Mouse (Mus musculus): ENCODE measurements around the gene Chd3.

Chd3 gene

DNA sequence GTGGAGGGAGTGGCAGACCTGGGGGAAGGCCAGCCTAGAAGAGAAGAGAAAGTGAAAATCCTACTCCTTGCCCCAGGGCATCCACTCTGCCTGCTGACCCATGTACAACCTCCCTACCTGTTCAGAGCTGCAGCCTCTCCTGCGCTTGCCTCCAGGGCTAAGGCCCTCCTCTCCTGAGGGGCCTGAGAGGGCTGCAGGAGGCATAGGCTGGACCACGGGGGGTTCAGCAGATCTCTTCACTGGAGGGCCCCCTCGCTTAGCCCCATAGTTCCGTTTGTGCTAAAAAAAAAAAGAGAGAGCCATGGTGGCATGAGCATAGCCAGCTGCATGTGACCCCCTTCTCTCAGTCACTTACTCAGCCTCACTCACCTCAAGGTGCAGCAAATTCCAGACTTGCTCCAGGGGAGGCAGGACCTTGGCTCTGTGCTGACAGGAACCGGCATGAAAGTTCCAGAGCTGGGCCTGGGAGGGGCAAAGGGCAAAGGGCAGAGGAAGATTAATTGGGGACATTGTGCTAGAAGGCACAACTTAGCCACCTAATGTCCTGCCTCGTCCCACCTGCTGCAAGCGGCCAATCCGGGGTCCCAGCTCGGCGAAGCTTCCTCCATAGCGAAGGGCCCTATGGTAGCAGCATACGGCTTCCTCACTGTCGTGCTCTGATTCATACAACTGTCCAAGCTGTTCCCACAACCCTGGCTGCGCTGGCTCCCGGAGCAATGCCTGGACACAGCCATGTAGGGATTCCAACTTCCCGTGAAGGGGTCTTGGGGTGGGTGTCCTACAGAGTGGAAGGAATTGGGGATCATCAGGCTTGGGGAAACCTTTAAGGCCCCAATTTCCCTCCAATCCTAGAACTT lies 37.9 kb upstream of the Chd3 start:
- DNase-seq (ENCODE audit: low spot score in 2 of 2), result no peak

DNA sequence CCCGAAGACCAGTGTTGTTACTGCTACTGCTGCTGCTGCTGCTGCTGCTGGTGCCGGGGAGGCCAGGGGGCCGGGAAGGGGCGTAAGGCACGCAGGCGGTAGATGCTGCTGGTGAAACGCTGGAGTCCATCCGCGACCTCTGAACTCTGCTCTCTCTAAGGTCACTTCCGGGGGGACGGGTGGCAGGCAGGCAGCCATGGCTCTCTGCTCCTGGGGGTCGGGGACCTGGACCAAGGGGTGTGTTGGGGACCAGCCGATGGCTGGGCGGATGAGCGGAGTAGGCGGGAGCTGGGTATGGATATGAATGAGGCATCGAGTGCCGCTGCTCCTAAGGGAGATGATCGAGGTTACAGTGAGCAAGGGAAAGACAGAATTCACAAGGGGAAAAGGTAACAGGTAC lies 37.1 kb upstream of the Chd3 start:
- DNase-seq (ENCODE audit: low spot score in 2 of 2), result no peak

DNA sequence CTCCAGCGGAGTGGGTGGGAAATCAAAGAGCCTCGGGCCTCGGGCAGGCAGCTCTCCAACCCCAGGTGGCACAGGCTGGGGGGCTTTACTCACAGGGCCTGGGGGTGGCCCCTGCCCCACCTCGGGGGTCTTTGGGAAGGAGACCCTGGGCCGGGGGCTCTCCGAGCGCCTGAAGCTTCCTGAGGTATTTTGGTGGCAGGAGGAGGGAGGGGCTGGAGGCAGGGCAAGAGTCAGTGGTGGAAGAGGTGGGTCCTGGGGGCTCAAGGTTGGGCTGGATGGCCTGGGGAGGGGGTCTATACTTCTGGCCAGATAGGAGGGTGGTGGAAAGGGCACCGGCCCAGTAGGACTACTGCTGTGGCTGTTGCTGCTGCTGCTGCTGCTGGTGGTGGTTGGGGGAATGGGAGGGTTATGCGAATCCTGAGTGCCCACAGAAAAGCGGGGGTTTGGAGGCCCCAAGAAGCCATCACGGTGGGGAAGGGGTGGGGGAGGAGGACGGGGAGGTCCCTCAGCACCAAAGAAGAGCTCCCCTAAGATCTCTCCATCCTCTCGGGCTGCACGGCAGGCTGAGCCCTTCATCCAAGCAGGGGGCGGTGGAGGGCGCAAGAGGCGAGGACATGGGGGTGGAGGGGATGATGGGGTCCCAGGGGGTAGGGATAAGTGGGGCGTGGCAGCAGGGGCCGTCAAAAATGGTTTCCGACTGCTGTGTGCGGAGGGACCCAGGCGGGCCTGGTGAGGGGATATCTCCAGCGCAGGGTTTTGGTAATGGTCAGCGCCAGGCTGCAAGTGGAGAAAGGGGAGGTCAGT lies 36.4 kb upstream of the Chd3 start:
- no peak for DNase-seq (ENCODE audit: low spot score in 2 of 2)

DNA sequence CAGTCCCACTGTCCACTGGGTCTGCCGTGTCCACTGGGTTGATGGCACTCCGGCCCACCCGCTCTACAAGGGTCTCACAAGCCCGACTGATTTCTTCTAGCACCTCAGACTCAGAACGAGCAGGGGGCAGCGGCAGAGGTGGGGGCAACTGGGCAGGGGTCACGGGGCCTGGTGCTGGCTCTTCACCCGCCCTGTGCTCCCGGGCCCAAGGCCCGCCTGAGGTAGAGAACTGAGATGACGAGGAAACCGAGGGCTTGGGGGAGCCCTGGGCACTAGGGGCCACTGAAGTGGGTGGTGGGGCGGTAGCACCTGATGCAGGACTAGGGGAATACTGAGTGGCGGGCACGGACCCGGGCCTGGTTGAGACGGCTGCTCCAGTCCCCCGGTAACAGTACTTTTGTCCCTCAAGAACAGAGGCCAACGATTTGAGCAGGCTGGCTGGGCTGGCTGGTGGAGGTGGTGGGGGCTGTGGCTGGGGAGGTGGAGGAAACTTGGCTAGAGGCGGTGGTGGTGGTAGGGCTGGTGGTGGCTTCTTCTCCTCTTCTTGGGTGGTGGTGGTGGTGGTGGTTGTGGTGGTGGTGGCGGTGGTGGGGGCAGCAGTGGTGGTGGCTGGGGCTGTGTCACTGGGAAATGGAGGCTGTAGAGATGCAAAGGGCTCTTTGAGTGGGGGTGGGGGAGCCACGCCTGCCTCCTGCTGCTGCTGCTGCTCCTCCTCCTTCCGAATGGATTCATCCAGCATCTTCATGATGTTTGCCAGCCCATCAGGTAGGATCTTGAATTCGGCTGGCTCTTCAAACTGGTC lies 35.6 kb upstream of the Chd3 start:
- DNase-seq (ENCODE audit: low spot score in 2 of 2), result no peak

DNA sequence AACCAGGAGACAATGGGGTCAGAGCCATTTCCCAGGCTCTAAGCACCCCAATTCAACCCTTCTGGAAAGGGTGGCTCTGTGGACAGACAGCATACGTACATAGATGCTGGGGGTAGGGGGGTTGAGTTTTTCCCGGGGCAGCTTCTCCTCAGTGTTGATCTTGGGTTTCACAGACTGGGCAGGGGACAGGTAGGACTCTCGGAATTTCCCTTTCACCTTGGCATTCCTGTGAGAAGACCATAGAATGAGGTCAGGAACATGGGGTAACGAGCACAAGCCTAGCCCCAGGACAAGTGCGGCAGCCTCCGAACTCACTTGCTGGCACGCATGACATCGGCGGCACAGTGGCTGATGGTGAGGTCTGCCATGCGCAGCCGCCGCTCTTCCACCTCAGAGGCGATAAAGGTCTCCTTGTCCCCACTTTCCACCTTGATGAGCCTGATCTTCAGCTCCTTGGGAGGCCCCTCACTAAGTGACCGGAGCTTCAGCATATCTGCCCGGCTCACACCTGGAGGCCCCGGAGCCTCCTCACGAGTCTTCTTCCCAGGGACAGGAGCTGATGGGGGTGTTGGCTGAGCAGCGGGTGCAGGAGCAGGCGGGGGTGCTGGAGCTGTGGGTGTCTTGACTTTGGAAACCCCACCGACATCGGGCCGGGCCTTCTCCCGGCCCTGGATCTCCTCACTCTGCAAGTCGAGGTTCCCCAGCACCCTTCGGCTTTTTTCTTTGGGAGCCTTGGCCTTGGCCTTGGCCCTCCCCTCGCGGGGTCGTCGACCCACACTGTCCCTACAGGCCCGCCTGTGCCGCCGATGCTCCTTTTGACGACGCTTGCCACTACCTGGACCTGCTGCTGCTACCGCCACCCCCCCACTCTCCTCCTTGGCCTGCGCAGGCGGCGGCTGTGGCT lies 34.7 kb upstream of the Chd3 start:
- no peak for DNase-seq (ENCODE audit: low spot score in 2 of 2)

DNA sequence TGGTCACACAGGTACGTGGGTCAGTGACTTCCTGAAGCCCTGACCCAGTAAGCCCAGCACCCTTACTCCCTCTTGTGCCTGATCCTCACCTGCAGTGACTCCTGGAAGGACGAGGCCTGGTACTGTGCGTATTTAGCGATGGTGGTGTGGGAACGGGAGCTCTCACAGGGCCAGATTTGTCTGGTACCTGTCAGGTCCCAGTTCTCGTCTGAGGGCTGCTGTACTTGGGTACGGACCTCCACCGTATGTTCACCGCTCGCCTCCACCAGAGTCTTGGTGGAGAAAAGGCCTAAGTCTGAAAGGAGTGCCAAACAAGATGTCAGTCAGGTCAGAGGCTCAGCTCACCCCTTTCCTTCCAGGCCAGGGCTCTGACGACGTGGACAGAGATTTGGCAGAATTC lies 32.8 kb upstream of the Chd3 start:
- no peak for DNase-seq (ENCODE audit: low spot score in 2 of 2)

DNA sequence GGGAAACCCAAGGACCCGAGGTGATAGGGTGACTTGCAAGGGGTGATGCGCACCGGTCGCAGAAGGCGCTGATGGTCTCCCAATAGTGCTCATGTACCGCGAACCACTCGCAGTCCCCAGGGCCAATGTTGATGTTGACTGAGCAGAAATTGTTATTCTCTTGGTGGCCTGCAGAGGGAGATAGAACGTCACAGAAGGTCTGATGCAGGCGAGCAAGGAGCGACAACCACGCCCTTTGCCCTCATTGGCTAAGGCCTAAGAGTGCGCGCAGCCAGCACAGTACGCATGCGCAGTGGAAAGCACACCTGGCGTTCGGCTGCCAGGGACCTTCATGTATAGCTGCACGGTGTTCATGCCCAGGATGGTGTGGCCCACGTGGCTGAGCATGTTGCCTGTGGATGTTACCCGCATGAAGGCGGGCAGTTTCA lies 32.0 kb upstream of the Chd3 start:
- DNase-seq (ENCODE audit: low spot score in 2 of 2), result peak; percentile 89 to 91

DNA sequence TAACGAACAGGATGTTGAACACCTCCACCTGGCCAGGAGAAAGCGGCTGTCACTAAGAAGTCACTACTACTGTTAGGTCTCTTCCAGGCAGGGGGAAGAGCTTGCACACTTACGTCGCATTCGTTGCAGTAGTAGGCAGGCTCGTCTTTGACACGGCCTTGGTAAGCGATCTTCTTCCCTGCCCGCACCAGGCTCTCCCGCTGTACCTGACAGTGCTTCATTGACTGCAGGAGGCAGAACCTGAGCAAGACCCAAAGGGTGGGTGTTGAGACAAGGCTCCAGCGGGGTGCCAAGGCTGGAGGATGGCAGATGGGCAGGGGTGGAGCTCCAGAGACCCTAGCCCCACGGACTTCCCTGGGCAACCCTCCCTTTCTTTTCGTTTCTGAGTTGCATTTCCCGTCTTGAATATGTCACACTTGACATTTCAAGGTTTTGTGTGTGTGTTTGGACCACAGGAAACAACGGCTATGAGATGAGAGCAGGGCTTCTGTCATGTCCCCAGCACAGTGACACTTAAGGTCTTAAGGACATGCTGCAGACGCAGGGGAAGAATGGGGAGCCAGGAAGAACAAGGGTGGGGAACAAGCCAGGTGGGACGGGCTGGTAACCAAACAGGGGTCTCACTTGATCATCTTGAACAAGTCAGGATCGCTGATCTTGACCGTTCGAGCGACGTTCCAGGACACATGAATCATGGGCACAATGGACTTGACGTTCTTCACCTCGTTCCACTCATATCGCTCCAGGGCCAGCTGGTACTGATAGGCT lies 31.1 kb upstream of the Chd3 start:
- no peak for DNase-seq (ENCODE audit: low spot score in 2 of 2)

DNA sequence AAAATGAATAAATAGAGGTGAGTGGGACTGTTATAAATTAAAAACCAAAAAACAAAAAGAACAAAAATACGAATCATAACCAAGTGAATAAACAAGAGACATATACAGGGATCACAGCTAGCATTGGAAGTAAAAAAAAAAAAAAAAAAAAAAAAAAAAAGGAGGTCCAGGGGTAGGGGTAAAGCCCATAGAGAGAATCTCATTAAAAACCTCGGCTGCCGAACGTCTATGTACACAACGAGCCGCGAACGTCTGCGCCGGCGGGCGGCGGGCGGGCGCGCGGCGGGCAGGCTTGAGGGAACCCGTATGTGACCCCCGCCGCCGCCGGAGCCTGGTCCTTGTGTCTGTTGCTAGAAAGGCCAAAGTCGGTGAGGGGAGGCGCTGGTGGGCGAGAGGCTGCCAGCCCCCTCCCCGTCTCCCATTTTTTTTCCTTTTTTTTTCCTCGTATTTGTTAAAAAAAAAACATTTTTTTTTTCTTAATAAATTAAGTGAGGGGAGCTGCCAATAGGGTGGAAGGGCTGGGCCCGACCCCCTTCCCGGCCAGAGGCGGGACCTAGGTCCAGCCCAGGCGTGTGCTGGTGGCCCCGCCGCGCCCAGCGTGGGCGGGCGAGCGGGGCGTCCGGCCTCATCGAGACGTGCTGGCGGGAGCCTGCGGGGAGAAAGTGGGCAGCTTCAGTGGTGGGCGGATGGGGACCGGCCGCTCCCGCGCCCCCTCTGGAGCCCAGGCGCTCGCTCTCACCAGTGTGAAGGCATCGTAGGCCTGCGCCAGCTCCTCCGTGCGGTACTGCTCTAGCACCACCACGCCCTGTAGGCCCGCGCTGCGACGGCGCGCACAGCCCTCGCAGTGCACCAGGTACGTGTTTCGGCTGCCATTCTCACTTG lies 30.2 kb upstream of the Chd3 start:
- DNase-seq (ENCODE audit: low spot score in 2 of 2), result peak in 1 of 2 experiments; percentile 25

DNA sequence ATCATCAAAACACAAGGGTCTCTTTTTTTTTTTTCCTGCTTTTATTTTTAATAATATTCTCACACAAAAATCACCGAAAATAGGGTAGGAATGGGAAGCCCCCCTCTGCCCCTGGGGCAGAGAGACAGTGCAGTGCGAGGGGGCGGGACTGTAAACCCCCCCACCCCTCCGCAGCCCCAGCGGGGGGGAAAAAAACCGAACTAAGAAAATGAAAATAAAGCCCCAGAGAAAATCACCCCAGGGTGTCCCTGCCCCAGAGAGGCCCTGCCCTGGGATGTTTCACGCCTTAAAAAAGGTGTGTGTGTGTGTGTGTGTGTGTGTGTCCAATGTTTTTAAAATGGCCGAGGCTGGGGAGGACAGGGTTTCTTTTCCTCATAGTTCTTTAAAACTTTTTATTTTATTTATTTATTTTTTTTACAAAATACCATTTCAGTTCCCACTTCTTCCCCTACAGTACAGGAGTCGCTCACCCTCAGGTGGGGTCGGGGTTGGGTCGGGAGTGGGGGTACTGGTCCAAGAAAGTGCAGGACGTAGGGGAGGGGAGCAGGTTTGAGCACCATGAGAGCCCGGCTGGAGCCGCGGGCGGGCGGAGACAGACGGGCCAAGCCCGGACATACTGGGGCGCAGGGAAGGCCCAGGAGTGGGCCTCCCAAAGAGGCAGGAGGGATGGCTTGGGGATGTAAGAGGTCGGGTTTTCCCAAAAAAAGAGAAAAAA lies 29.4 kb upstream of the Chd3 start:
- no peak for DNase-seq (ENCODE audit: low spot score in 2 of 2)

DNA sequence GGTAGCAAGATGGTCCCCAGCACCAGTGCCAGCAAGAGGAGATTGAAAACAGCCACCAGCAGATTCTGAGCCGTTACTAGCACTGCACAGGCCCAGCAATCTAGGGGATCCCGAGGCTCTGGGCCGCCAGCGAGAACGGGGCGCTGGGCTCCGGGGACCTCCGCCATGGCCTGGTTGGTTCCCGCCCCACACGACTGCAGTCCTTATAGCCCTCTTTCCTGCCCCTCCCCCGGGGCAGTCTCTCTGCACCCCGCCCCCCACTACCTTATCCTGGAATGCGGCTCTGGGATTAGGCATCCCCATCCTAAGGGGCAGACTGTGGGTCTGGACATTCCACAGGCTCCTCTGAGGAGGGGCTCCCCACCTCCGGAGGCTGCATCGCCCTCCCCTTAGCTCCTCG lies 28.9 kb upstream of the Chd3 start, which contains the start of gene Tmem88:
TSS of gene Tmem88 (minus strand) at position 176 of the 400 bp plus-strand sequence.
- DNase-seq (ENCODE audit: low spot score in 2 of 2), result peak in 1 of 2 experiments; percentile 34

DNA sequence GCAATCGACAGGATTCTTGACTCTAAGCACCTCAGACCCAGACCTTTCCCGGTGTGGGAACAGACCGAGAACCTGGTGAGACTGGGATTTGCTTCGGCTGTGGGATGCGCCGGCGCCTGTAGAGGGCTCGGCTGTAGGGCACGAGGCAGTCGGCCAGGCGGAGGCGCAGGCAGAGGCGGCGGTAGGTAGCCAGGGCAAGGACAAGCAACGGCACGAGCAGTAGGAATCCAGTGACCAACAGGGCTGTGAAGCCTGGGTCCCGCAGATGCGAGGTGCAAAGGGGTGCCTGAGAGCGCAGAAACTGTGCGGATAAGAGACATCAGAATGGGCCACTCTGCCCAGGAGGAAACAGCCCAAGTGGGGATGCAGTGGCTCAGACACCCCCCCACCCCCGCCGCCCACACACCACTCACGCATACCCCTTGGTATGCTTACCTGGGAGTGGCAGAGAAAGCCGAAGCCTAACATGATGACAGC lies 28.4 kb upstream of the Chd3 start:
- peak in 1 of 2 experiments; percentile 33 for DNase-seq (ENCODE audit: low spot score in 2 of 2)

DNA sequence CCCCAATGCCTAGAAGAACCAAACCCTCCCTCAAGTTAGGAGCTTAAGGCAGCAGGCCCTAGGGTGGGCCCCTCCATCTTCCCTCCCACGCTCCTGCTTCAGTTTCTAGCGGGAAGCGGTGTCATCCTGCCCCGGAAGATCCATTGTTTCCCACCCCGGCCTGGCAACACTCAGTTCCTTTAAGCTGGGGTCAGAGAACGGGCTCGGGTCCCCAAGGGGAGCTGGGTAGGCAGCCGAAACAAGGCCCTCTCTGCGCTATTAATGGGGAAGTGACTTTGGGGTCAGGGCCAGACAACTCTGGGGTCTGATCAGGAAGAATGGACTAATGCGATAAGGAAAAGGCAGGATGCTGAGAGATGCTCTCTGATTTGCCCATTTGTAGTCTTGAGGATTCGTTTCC lies 27.6 kb upstream of the Chd3 start:
- no peak for DNase-seq (ENCODE audit: low spot score in 2 of 2)

DNA sequence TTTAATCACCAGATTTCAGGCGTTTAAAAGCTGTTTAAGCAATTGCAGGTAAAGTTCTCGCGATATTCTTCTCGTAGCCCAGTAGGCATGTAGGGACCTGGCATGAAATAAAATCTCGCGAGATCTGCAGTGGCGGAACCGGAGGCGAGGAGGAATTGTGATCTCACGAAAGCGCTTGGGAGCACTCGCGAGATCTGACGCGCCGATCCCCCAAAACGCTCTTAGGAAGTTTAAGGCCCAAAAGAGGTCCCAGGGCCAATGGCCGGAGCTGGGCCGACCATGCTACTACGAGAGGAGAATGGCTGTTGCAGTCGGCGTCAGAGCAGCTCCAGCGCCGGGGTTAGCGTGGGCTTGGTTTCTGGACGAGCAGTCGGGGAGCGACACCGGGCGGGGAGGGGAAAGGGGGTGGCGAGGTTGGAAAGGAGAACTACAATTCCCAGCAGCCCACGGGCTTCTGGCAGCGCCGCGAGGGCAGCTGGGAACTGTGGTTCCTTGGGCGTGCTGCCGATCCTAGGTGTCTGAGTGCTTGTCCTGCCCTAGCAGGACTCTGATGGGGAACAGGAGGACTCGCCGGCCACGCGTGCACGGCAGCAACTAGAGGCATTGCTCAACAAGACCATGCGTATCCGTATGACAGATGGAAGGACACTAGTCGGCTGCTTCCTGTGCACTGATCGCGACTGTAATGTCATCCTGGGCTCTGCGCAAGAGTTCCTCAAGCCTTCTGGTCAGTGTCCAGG lies 26.6 kb upstream of the Chd3 start:
- peak; percentile 94 to 97 for DNase-seq (ENCODE audit: low spot score in 2 of 2)

DNA sequence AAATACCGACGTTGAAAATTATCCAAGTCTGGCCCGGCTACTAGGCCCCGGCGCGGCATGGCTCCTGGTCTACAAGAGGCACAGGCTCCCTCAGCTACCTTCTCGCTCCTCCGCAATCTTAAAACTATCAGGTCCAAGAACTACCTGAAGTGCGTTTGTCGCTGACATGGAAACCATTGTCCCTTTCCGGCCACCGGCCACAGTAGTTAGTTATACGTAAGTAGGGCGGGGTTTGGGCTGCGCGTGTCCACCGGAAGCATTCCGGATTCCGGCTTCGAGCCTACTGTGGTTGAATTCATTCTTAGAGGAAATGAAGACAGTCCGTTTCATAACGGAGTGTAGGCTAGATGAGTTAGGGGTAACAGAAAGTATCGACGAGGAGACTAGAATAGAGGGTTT lies 26.0 kb upstream of the Chd3 start, which contains the start of the genes Naa38 and Cyb5d1:
TSS of gene Naa38 (plus strand) at position 253 of the 399 bp plus-strand sequence.
TSS of gene Cyb5d1 (minus strand) at position 397 of the 399 bp plus-strand sequence.
- DNase-seq (ENCODE audit: low spot score in 2 of 2), result peak; percentile 94

DNA sequence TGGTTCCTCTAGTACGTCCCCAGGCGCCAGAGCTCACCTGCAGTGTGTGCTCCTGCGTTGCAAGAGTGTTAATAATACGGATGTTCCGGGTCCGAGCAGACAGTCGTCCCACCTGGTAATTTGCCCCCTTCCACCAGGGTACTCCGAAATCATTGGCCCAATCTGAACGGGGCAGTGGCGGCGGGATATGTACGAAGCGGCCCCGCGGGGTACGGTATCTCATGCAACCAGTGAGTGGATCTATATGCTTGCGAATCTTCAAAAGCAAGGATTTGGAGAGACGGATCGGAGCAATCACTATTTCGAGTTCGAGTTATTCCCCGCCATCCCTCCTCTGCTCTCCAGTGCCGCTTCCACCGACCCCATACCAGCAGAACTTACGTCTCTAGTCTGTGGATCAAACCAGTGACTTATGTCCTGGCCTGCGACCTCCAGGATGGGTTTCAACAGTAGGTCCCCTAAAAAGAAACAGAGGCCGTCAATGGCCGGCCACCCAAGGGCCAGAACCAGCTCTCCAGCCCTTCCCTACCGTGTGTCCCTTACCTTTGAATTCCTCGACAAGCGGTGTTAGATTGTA lies 25.5 kb upstream of the Chd3 start:
- DNase-seq (ENCODE audit: low spot score in 2 of 2), result peak in 1 of 2 experiments; percentile 27
